Mouse (Mus musculus) C2C12 (cell line): ENCODE results near the gene Uhrf1bp1. TPM values are rescaled to one million over a fixed set of nuclear protein-coding genes. Genes with fewer than 3 reads are reported as not detected.

Experiments
- H3K27me3 ChIP-seq: one replicate; pipeline ENCODE4 v1.6.1; 2011; ENCODE audit not compliant: control insufficient read depth, insufficient read depth, insufficient read length
- H3K36me3 ChIP-seq: one replicate; pipeline ENCODE4 v1.6.1; 2011; ENCODE audit not compliant: control insufficient read depth, insufficient read depth
- H3K4me3 ChIP-seq: one replicate; pipeline ENCODE4 v1.5.1; 2011; ENCODE audit warnings: mild to moderate bottlenecking, control low read depth; ENCODE audit not compliant: poor library complexity, insufficient read depth, severe bottlenecking
- H3K79me2 ChIP-seq: one replicate; pipeline ENCODE4 v1.6.1; 2011; ENCODE audit not compliant: control insufficient read depth, insufficient read depth
- H3K79me3 ChIP-seq: one replicate; pipeline ENCODE4 v1.6.1; 2011; ENCODE audit warnings: low read depth, control low read depth
- H3ac ChIP-seq: one replicate; pipeline ENCODE3; 2011; ENCODE audit warnings: low read depth; ENCODE audit not compliant: control insufficient read depth, insufficient read length
- CEBPB ChIP-seq: IDR thresholded peaks from one replicate; pipeline ENCODE4 v1.6.1; 2011; ENCODE audit warnings: low read depth, mild to moderate bottlenecking, control low read depth, moderate library complexity
- CTCF ChIP-seq: IDR thresholded peaks from one replicate; pipeline ENCODE4 v1.5.1; 2011; ENCODE audit not compliant: control insufficient read depth, insufficient read depth, insufficient read length
- FOSL1 ChIP-seq: IDR thresholded peaks from one replicate; pipeline ENCODE4 v1.8.0; 2011; ENCODE audit warnings: mild to moderate bottlenecking, low read length; ENCODE audit not compliant: poor library complexity, insufficient read depth, severe bottlenecking
- MAX ChIP-seq: IDR thresholded peaks from one replicate; pipeline ENCODE4 v1.6.1; 2011; ENCODE audit warnings: mild to moderate bottlenecking, control low read depth
- MYOD1 ChIP-seq: IDR thresholded peaks from one replicate; pipeline ENCODE4 v1.6.1; 2011; ENCODE audit warnings: low read depth; ENCODE audit not compliant: control insufficient read depth, insufficient read length
- MYOG ChIP-seq: IDR thresholded peaks from one replicate; pipeline ENCODE4 v1.6.1; 2011; ENCODE audit not compliant: control insufficient read depth, insufficient read length; ENCODE audit errors: extremely low read depth
- USF1 ChIP-seq: IDR thresholded peaks from one replicate; pipeline ENCODE4 v1.6.1; 2011; ENCODE audit warnings: low read depth, mild to moderate bottlenecking, control low read depth, moderate library complexity
- polyA plus RNA-seq: library from polyadenylated mRNA; unstranded; fragments of >200 nt; fragmentation: generic; extraction: Trizol; gene quantifications from one replicate; pipeline ENCODE4 v1.2.1, GENCODE M21; 2012; ENCODE audit warnings: missing spikeins

Uhrf1bp1 gene
- polyA plus RNA-seq, 1 experiment, result 6.6 TPM

- Histone ChIP-seq H3K27me3 (no peaks in the 10 kb centered on the region), H3K36me3 (no peaks in the 10 kb centered on the region), H3ac (no peak overlapping the region), H3K79me3 (peaks cover 2% of the 10 kb centered on the region), H3K79me2 (peaks cover 7% of the 10 kb centered on the region), H3K4me3 (no peak overlapping the region)
- no peak for TF ChIP-seq MAX
- TF ChIP-seq CEBPB, result no peak
- TF ChIP-seq CTCF, result no peak
- TF ChIP-seq MYOD1, result no peak
- TF ChIP-seq MYOG, result no peak
- no peak for TF ChIP-seq USF1
- no peak for TF ChIP-seq FOSL1
These were observed 17.3 kb downstream of the Uhrf1bp1 start for GRCm38 (mm10) chr17:27873583-27873982.

DNA sequence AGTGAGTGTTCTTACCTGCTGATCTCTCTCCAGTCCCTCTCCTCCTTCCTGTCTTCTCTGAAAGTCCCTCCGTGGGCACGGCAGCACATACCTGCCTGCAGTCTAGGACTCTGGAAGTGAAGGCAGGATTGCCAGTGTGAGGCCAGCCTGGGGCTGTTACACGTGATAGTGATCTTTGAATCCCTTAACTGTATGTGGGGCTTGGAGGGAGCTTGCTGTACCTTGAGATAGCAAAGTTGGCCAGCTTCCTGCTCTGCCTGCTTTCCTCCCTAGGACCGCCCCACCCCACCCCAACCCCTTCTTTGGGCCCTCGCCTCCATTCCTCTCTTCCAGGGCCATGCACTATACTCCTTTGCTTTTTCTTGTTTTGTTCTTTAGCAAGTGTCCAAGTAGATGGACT is 18.3 kb downstream of the Uhrf1bp1 start:
- no peak overlapping the region for H3ac ChIP-seq
- H3K27me3 ChIP-seq, result no peaks in the 10 kb centered on the region
- H3K4me3 ChIP-seq, result no peak overlapping the region
- no peaks in the 10 kb centered on the region for H3K36me3 ChIP-seq
- TF ChIP-seq CTCF (no peak), USF1 (no peak), FOSL1 (no peak), CEBPB (no peak)
- H3K79me3 ChIP-seq, result peaks cover 2% of the 10 kb centered on the region
- H3K79me2 ChIP-seq, result peaks cover 7% of the 10 kb centered on the region

- H3K4me3 ChIP-seq, result no peak overlapping the region
- TF ChIP-seq MYOG (no peak), MYOD1 (no peak), MAX (no peak), CTCF (no peak), FOSL1 (no peak), CEBPB (no peak), USF1 (no peak)
- H3K36me3 ChIP-seq, result peaks cover 8% of the 10 kb centered on the region
These were observed 25.3 kb downstream of the Uhrf1bp1 start for GRCm38 (mm10) chr17:27881518-27881917.

GRCm38 (mm10) chr17:27883129-27883528 is 26.9 kb downstream of the Uhrf1bp1 start:
- H3ac ChIP-seq, result no peak overlapping the region
- no peaks in the 10 kb centered on the region for H3K79me2 ChIP-seq
- no peaks in the 10 kb centered on the region for H3K27me3 ChIP-seq
- no peak for TF ChIP-seq CEBPB
- TF ChIP-seq MAX, result no peak
- no peak for TF ChIP-seq CTCF
- TF ChIP-seq USF1, result no peak
- no peak for TF ChIP-seq MYOG
- no peak for TF ChIP-seq FOSL1
- TF ChIP-seq MYOD1, result no peak
- no peaks in the 10 kb centered on the region for H3K79me3 ChIP-seq
- no peak overlapping the region for H3K4me3 ChIP-seq
- H3K36me3 ChIP-seq, result peaks cover 17% of the 10 kb centered on the region

More at GRCm38 (mm10) chr17:27881518-27881917, 25.3 kb downstream of the Uhrf1bp1 start:
- no peaks in the 10 kb centered on the region for H3K79me2 ChIP-seq
- no peaks in the 10 kb centered on the region for H3K79me3 ChIP-seq
- H3K27me3 ChIP-seq, result no peaks in the 10 kb centered on the region
- H3ac ChIP-seq, result no peak overlapping the region

DNA sequence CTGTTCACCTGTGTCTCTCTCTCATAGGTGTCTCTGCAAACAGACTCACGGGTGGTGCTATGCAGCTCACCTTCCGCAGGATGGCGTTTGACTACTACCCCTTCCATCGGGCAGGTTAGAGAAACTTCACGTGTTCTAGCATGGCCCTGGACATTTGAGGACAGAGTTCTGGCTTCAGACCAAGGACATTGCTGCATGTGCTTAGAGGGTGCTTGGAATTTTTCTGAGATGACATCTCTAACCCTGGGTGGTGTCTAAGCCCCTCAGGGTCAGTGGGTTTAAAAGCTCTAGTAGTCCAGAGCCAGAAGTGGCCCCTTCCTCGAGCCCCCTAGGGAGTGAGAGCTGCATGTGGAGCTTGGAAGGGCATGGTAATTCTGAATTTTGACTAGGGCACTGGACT is 27.8 kb downstream of the Uhrf1bp1 start:
- Histone ChIP-seq H3K27me3 (no peaks in the 10 kb centered on the region), H3K36me3 (peaks cover 17% of the 10 kb centered on the region), H3K79me2 (no peaks in the 10 kb centered on the region), H3ac (no peak overlapping the region), H3K4me3 (no peak overlapping the region), H3K79me3 (no peaks in the 10 kb centered on the region)
- TF ChIP-seq MAX, result no peak
- TF ChIP-seq MYOG, result no peak
- TF ChIP-seq CTCF, result no peak
- no peak for TF ChIP-seq FOSL1
- no peak for TF ChIP-seq MYOD1
- no peak for TF ChIP-seq CEBPB
- no peak for TF ChIP-seq USF1

DNA sequence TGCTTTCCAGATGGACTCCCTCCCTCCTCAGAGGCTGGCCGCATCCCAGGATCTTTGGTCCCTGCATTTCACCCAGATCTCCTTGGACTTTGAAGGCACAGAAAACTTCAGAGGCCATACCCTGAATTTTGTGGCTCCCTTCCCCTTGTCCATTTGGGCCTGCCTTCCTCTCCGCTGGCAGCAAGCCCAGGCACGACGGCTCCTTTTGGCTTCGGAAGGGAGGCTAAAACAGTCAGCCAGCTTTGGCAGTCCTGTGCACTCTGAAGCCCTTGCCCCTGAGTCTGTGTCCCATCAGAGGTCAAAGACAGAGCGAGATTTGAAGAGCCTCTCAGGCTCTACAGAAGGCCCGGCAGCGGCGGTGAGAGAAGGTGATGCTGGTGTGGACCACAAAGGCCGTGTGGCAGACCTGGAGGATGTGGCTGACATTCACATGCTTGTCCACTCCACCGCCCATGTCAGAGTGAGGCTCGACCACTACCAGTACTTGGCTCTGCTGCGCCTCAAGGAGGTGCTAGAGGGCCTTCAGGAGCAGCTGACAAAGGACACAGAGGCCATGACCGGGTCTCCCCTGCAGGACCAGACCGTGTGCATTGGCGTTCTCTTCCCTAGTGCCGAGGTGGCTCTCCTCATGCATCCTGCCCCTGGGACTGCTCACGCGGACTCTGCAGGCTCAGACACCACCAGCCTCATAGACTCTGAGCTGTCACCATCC is 30.4 kb downstream of the Uhrf1bp1 start:
- no peak overlapping the region for H3ac ChIP-seq
- H3K27me3 ChIP-seq, result no peaks in the 10 kb centered on the region
- no peak overlapping the region for H3K4me3 ChIP-seq
- H3K79me3 ChIP-seq, result no peaks in the 10 kb centered on the region
- H3K36me3 ChIP-seq, result peaks cover 15% of the 10 kb centered on the region
- no peaks in the 10 kb centered on the region for H3K79me2 ChIP-seq
- TF ChIP-seq MYOD1, result no peak
- TF ChIP-seq USF1, result no peak
